Mouse (Mus musculus) hindbrain, embryonic 11.5 days (tissue): ENCODE data around the gene Gls2. TPM values are rescaled to one million over a fixed set of nuclear protein-coding genes. Genes with fewer than 3 reads are reported as not detected.
A peak's percentile ranks its signal among the peaks of the same experiment; 100 is the strongest.

Experiments
- ATAC-seq: fragments of 200-750 bp; cut with Nextera tagmentation; 2 replicates; pipeline ENCODE4 v1.8.0; 2017; ENCODE audit warnings: mild to moderate bottlenecking, moderate TSS enrichment, moderate library complexity; ENCODE audit not compliant: low FRiP score
- DNase-seq: peaks from one replicate; pipeline ENCODE4 v3.0.0-alpha.2; 2015; ENCODE audit warnings: low spot score
- H3K27ac ChIP-seq: fragments of 300-500 bp; sonication (generic); 2 replicates; pipeline ENCODE4 v1.5.1; 2014; ENCODE audit warnings: mild to moderate bottlenecking, low read depth, low read length
- H3K27me3 ChIP-seq: fragments of 300-500 bp; sonication (generic); 2 replicates; pipeline ENCODE4 v1.6.1; 2014; ENCODE audit warnings: mild to moderate bottlenecking, low read length, moderate library complexity, mixed read lengths; ENCODE audit not compliant: control insufficient read depth, insufficient read depth
- H3K36me3 ChIP-seq: fragments of 300-500 bp; sonication (generic); 2 replicates; pipeline ENCODE4 v1.6.1; 2014; ENCODE audit warnings: mild to moderate bottlenecking, low read length, moderate library complexity, mixed read lengths; ENCODE audit not compliant: control insufficient read depth, insufficient read depth
- H3K4me1 ChIP-seq: fragments of 300-500 bp; sonication (generic); replicated peaks from 2 replicates; pipeline ENCODE4 v1.6.1; 2014; ENCODE audit warnings: low read length, mixed read lengths; ENCODE audit not compliant: control insufficient read depth, insufficient read depth
- H3K4me2 ChIP-seq: fragments of 300-500 bp; sonication (generic); replicated peaks from 2 replicates; pipeline ENCODE4 v1.6.1; 2014; ENCODE audit warnings: mild to moderate bottlenecking, low read depth, low read length
- H3K4me3 ChIP-seq: fragments of 300-500 bp; sonication (generic); 2 replicates; pipeline ENCODE4 v1.5.1; 2014; ENCODE audit warnings: low read depth, low read length
- H3K9ac ChIP-seq: fragments of 300-500 bp; sonication (generic); 2 replicates; pipeline ENCODE4 v1.6.1; 2014; ENCODE audit warnings: low read depth, low read length
- H3K9me3 ChIP-seq: fragments of 300-500 bp; sonication (generic); 2 replicates; pipeline ENCODE4 v1.6.1; 2016; ENCODE audit warnings: low read length; ENCODE audit not compliant: control insufficient read depth
- WGBS: fragments of 180-500 bp; shearing (Covaris S2); extraction: QIAGEN DNeasy Blood & Tissue Kit; methylation state at CpG from one replicate; pipeline ENCODE4 v1.1.7; 2014; 5-methylcytosine and 5-hydroxymethylcytosine counted together
- polyA plus RNA-seq: library from polyadenylated mRNA; unstranded; fragments of >200 nt; fragmentation: Nextera tagmentation; extraction: Ambion mirVana; gene quantifications from 2 replicates; pipeline ENCODE4 v1.2.1, GENCODE M21; 2014

The Gls2 gene
- polyA plus RNA-seq, 1 experiment from 2014 or later = 1.5 TPM

DNA sequence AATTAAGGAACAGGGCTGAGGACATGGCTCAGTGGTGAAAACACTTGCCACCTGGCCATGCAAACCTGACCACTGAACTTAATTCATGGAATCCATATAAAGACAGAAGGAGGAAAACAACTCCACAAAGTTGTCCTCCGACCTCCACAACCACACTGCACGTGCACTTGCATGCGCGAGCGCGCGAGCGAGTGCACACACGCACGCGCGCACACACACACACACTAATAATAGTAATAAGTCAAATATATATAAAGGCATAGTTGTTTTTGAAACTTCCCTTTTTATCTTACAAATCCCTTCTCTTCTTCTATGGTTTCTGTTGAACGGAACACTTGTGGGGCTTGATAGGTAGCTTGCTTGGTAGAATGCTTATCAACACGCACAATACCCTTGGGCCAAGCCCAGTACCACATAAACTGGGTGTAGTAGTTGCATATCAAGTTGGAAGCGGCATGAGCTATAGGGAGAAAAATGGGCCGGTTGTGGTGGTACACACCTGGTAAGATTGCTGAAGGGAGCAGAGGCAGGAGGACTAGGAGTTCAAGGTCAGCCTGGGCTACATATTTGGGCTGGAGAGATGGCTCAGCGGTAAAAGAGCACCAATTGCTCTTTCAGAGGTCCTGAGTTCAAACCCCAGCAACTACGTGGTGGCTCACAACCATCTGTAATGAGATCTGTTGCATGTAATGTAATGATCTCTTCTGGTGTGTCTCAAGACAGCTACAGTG lies 24.3 kb downstream of the Gls2 start:
- no peak for ATAC-seq
- H3K36me3 ChIP-seq = no peaks in the 10 kb centered on the region
- H3K27ac ChIP-seq = no peak overlapping the region

DNA sequence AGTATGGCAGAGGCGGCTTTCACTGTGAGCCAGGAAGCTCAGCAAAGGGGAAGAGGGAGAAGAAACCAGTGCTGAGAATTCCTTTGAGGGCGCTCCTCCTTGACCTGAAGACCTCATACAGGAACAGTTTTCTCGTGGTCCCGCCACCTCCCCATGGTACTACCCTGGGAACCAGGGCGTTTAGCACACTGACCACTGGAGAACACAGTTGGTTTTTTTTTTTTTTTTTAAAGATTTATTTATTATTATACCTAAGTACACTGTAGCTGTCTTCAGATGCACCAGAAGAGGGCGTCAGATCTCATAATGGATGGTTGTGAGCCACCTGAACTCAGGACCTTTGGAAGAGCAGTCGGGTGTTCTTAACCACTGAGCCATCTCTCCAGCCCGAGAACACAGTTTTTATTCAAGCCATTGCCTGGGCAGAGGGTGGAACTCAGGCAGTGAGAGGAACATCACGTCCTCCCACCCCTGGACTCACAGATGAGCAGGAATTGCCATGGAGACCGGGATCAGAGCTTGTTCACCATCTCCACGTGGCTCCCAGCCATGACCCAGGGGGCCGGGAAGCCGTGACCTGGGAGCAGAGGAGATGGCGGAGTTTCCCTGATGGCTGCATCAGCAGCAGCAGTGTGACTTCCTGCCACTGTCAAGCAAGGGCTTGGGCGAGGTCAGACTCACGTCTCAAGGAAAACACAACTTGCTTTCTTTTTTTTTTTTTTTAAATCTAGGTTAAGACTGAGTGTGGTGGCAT lies 27.5 kb downstream of the Gls2 start:
- DNase-seq (no peak), ATAC-seq (no peak)
- H3K4me1 ChIP-seq = no peaks in the 10 kb centered on the region
- no peaks in the 10 kb centered on the region for H3K27me3 ChIP-seq
- no peak overlapping the region for H3K4me2 ChIP-seq
- no peaks in the 10 kb centered on the region for H3K36me3 ChIP-seq
- no peak overlapping the region for H3K27ac ChIP-seq
- no peaks in the 10 kb centered on the region for H3K9me3 ChIP-seq
- no peak overlapping the region for H3K4me3 ChIP-seq
- 62% methylated on average over 16 of the region's 16 CpGs for WGBS
- no peak overlapping the region for H3K9ac ChIP-seq

More for the DNA sequence above, 24.3 kb downstream of the Gls2 start:
- H3K4me1 ChIP-seq = no peaks in the 10 kb centered on the region
- H3K9ac ChIP-seq = no peak overlapping the region
- H3K9me3 ChIP-seq = no peaks in the 10 kb centered on the region
- H3K27me3 ChIP-seq = no peaks in the 10 kb centered on the region
- H3K4me3 ChIP-seq = no peak overlapping the region
- no peak for DNase-seq
- WGBS = 96% methylated on average over 18 of the region's 18 CpGs
- no peak overlapping the region for H3K4me2 ChIP-seq

DNA sequence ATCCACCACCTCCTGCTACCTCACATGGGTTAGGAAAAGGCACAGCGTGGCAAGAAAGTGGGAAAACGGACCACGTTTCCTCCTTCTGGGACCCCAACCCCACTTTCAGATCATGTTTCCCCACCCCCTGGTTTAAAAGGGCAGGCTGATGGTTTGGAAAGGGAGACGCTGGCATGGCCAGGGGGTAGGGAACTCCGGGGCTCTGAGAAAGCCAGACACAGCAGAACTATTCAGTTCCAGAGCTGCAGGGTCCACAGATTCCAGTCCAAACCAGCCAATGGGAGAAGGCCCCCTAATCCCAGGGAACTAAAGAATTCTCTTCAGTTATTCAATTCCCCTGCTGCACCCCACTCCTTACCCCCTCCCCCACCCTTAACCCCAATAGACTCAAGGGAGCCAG lies 30.8 kb downstream of the Gls2 start:
- Histone ChIP-seq H3K27ac (no peak overlapping the region), H3K4me1 (no peaks in the 10 kb centered on the region)
- WGBS = 50% methylated on average over 5 of the region's 5 CpGs

DNA sequence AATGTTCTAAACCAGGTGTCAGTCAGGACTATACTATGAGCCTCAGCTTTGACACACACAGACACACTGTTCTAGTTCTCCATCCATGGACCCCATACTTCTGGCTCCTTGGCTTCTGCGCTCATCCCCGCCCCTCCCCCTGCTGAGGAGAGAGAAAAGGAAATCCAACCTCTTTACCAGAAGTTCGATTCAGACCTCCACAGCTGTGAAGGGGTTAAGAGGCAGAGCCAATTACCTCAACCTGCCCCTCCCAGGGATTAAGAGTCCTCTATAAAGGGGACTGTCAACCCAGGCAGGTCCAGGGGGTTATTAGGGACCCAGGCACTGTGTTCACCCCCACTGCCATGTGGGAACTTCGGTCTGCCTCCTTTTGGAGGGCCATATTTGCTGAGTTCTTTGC lies 31.3 kb downstream of the Gls2 start, which contains the start of gene Mip:
Gene Mip, plus strand, starts transcription at position 301 of the 400 bp plus-strand sequence.
- Histone ChIP-seq H3K36me3 (no peaks in the 10 kb centered on the region), H3K4me1 (no peaks in the 10 kb centered on the region), H3K9me3 (no peaks in the 10 kb centered on the region), H3K27ac (no peak within 1 kb of the TSS), H3K9ac (no peak within 1 kb of the TSS), H3K27me3 (no peaks in the 10 kb centered on the region), H3K4me2 (no peak within 1 kb of the TSS), H3K4me3 (no peak within 1 kb of the TSS)
- ATAC-seq = no peak
- no peak for DNase-seq
- 55% methylated on average over 4 of the region's 4 CpGs for WGBS

More for the DNA sequence above, 30.8 kb downstream of the Gls2 start:
- no peak for ATAC-seq
- Histone ChIP-seq H3K27me3 (no peaks in the 10 kb centered on the region), H3K4me3 (no peak overlapping the region), H3K9me3 (no peaks in the 10 kb centered on the region), H3K9ac (no peak overlapping the region), H3K4me2 (no peak overlapping the region), H3K36me3 (no peaks in the 10 kb centered on the region)
- no peak for DNase-seq

DNA sequence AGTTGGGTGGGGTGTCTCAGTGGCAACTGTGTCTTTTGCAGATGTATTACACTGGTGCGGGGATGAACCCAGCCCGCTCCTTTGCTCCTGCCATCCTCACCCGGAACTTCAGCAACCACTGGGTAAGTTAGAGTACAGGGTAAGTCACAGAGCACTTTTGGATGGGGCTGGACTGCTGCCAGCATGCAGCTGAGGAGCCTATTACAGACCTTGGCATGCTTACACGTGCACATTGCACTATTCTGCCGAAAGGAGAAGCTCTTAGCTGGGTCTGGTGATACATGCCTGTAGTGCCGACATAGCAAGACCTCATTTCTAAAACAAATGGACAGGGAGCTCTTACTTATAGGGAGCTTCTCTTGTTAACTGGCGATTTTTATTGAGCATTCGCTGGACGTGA lies 33.3 kb downstream of the Gls2 start:
- Histone ChIP-seq H3K9ac (no peak overlapping the region), H3K9me3 (no peaks in the 10 kb centered on the region), H3K4me1 (no peaks in the 10 kb centered on the region), H3K4me2 (no peak overlapping the region), H3K27ac (no peak overlapping the region), H3K36me3 (no peaks in the 10 kb centered on the region), H3K27me3 (no peaks in the 10 kb centered on the region), H3K4me3 (no peak overlapping the region)
- DNase-seq = no peak
- ATAC-seq = no peak
- WGBS = 89% methylated on average over 9 of the region's 9 CpGs

DNA sequence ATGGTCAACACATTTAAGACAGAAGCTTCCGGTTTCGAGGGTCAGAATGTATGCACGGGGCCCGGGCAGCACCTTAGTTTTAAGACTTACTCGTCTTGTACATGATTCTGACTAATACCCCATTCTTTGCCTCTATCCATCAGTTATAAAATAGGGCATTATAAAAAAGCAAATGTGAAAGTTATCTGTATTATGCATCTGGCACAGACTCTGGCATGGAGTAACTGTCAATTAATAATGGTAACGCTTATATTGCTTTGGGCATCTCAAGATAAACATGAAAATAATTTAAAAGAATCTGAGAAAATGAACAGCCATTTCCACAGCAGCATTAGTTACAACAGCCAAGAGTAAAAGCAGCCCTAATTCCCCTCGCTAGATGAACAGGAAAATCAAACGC lies 33.8 kb downstream of the Gls2 start:
- Histone ChIP-seq H3K27me3 (no peaks in the 10 kb centered on the region), H3K9me3 (no peaks in the 10 kb centered on the region), H3K4me2 (no peak overlapping the region), H3K9ac (no peak overlapping the region), H3K36me3 (no peaks in the 10 kb centered on the region), H3K27ac (no peak overlapping the region), H3K4me3 (no peak overlapping the region), H3K4me1 (no peaks in the 10 kb centered on the region)
- no peak for DNase-seq
- WGBS = 92% methylated on average over 8 of the region's 8 CpGs
- ATAC-seq = no peak

DNA sequence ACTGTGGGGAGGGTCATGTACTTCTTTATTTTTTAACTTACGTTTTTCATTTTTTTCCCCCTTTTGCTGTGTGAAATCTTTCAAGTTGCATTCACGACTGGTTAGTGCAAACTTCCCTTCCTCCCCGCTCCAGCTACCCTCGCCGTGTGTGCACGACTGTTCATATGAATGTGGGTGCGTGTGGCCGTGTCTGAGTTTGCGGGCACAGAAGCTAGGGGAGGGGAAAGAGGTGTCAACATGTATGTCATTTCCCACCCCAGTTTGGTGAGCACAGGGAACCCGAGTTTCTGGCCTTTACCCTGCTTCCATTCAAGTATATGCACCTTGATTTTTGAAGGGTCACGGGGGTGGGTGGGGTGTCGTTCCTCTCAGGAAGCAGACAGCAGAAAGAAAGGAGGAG lies 36.3 kb downstream of the Gls2 start:
- DNase-seq (no peak), ATAC-seq (no peak)
- H3K9ac ChIP-seq = no peak overlapping the region
- 82% methylated on average over 12 of the region's 12 CpGs for WGBS
- no peak overlapping the region for H3K4me2 ChIP-seq
- H3K27ac ChIP-seq = no peak overlapping the region
- no peaks in the 10 kb centered on the region for H3K27me3 ChIP-seq
- no peaks in the 10 kb centered on the region for H3K36me3 ChIP-seq
- H3K9me3 ChIP-seq = no peaks in the 10 kb centered on the region
- H3K4me1 ChIP-seq = no peaks in the 10 kb centered on the region
- H3K4me3 ChIP-seq = no peak overlapping the region

DNA sequence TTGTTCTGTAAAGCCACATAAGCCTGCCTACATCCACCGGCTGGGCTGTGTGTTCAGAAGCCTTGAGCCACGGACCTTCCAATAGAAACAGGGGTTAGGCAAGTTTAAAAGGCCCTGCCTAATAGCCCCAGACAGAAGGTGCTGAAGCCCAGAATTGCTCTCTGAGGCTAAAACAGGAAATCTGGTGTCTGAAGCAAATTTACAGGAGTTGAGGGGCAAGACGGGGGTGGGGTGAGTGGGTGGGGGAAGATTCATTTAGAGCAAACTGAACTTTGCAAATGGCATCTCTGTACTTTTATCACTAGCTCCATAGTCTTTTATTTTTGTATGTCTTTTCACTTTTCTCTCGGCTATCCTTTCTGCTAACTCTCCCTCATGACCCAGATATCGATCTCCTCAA lies 36.9 kb downstream of the Gls2 start:
- peak overlapping the region; percentile 91; the same call in 1 of the 2 replicates for H3K9ac ChIP-seq
- no peak for DNase-seq
- no peaks in the 10 kb centered on the region for H3K4me1 ChIP-seq
- no peaks in the 10 kb centered on the region for H3K27me3 ChIP-seq
- H3K4me3 ChIP-seq = peak overlapping the region; percentile 68
- H3K36me3 ChIP-seq = no peaks in the 10 kb centered on the region
- 27% methylated on average over 5 of the region's 5 CpGs for WGBS
- H3K27ac ChIP-seq = no peak overlapping the region
- no peaks in the 10 kb centered on the region for H3K9me3 ChIP-seq
- no peak for ATAC-seq
- H3K4me2 ChIP-seq = peak overlapping the region; percentile 65
